Mouse (Mus musculus) CH12.LX (cell line): ENCODE measurements around the gene Cabp1. TPM values are rescaled to one million over a fixed set of nuclear protein-coding genes. Genes with fewer than 3 reads are reported as not detected.

Experiments used
- DNase-seq: peaks from one replicate; pipeline ENCODE4 v3.0.0-alpha.2; 2013; ENCODE audit errors: extremely low read depth
- H3K27ac ChIP-seq: 2 replicates; pipeline ENCODE4 v1.5.1; 2012; ENCODE audit warnings: low read depth, mild to moderate bottlenecking, control low read depth, moderate library complexity; ENCODE audit not compliant: insufficient read depth
- H3K27me3 ChIP-seq: replicated peaks from 2 replicates; pipeline ENCODE3; 2012; ENCODE audit warnings: inconsistent platforms
- H3K36me3 ChIP-seq, 2 experiments: replicated peaks in 1 of 2; 2 replicates each; pipeline versions ENCODE3 to v1.6.1; 2012; ENCODE audit warnings: inconsistent platforms in 1 of 2, low read length in 1 of 2, mild to moderate bottlenecking in 1 of 2, mixed read lengths in 1 of 2, moderate library complexity in 1 of 2; ENCODE audit not compliant: control insufficient read depth in 1 of 2, insufficient read depth in 1 of 2
- H3K4me1 ChIP-seq, 2 experiments: 2 replicates each; pipeline ENCODE4 v1.6.1; 2012; ENCODE audit warnings: inconsistent platforms in 1 of 2, moderate library complexity in 1 of 2; ENCODE audit not compliant: insufficient read depth in 2 of 2, control insufficient read depth in 1 of 2
- H3K4me2 ChIP-seq: 2 replicates; pipeline ENCODE4 v1.6.1; 2012; ENCODE audit warnings: low read depth, mild to moderate bottlenecking, control low read depth; ENCODE audit not compliant: poor library complexity, insufficient read depth, severe bottlenecking
- H3K4me3 ChIP-seq, 3 experiments: fragments of 150-350 bp in 1 of 3; sonication (generic) in 1 of 3; replicated peaks in 1 of 3; 2 replicates each; pipeline versions ENCODE3 to v1.5.1; 2011 to 2012; ENCODE audit warnings: low read depth in 2 of 3, low read length in 2 of 3, mild to moderate bottlenecking in 2 of 3, moderate library complexity in 2 of 3, control low read depth in 1 of 3, improper control_type of control experiment in 1 of 3, inconsistent platforms in 1 of 3, mixed read lengths in 1 of 3; ENCODE audit not compliant: poor library complexity in 1 of 3
- H3K79me2 ChIP-seq: replicated peaks from 2 replicates; pipeline ENCODE4 v1.6.1; 2012; ENCODE audit warnings: mild to moderate bottlenecking, moderate library complexity; ENCODE audit not compliant: control insufficient read depth, poor library complexity, insufficient read depth, severe bottlenecking; ENCODE audit errors: extremely low read depth
- H3K9ac ChIP-seq: 2 replicates; pipeline ENCODE4 v1.6.1; 2012; ENCODE audit warnings: low read depth, mild to moderate bottlenecking, control low read depth, moderate library complexity; ENCODE audit not compliant: insufficient read depth
- H3K9me3 ChIP-seq: replicated peaks from 2 replicates; pipeline ENCODE3; 2012; ENCODE audit warnings: low read length, inconsistent platforms, mixed read lengths
- CHD1 ChIP-seq: IDR thresholded peaks from 2 replicates; pipeline ENCODE4 v1.6.1; 2012; ENCODE audit warnings: low read depth, low read length, improper control_type of control experiment, inconsistent platforms
- CTCF ChIP-seq, 2 experiments: IDR thresholded peaks in 1 of 2; conservative IDR thresholded peaks in 1 of 2; 2 replicates each; pipeline ENCODE4 v1.5.1; 2011 to 2012; ENCODE audit warnings: low read depth in 2 of 2, low read length in 2 of 2, improper control_type of control experiment in 1 of 2, inconsistent platforms in 1 of 2, mild to moderate bottlenecking in 1 of 2, moderate library complexity in 1 of 2
- E2F4 ChIP-seq: IDR thresholded peaks from 2 replicates; pipeline ENCODE4 v1.6.1; 2011; ENCODE audit warnings: low read depth, low read length, improper control_type of control experiment; ENCODE audit not compliant: insufficient replicate concordance
- ELF1 ChIP-seq: IDR thresholded peaks from 2 replicates; pipeline ENCODE4 v1.6.1; 2014; ENCODE audit warnings: low read depth, mild to moderate bottlenecking, inconsistent platforms, low read length, improper control_type of control experiment
- HCFC1 ChIP-seq: IDR thresholded peaks from 2 replicates; pipeline ENCODE4 v1.6.1; 2012; ENCODE audit warnings: low read depth, mild to moderate bottlenecking, inconsistent platforms, low read length, improper control_type of control experiment
- IRF4 ChIP-seq: IDR thresholded peaks from 2 replicates; pipeline ENCODE4 v1.6.1; 2014; ENCODE audit warnings: low read depth, mild to moderate bottlenecking, inconsistent platforms, low read length, improper control_type of control experiment
- JUN ChIP-seq: IDR thresholded peaks from 2 replicates; pipeline ENCODE4 v1.6.1; 2011; ENCODE audit warnings: low read depth, mild to moderate bottlenecking, low read length, improper control_type of control experiment, moderate library complexity; ENCODE audit not compliant: insufficient read depth
- JUND ChIP-seq: conservative IDR thresholded peaks from 2 replicates; pipeline ENCODE4 v1.6.1; 2011; ENCODE audit warnings: low read depth, low read length, improper control_type of control experiment
- KAT2A ChIP-seq: IDR thresholded peaks from 2 replicates; pipeline ENCODE4 v1.6.1; 2012; ENCODE audit warnings: low read length, improper control_type of control experiment, inconsistent platforms; ENCODE audit not compliant: insufficient replicate concordance
- MAFK ChIP-seq: IDR thresholded peaks from 2 replicates; pipeline ENCODE4 v1.6.1; 2011; ENCODE audit warnings: low read length, improper control_type of control experiment; ENCODE audit not compliant: insufficient replicate concordance
- MAX ChIP-seq: IDR thresholded peaks from 2 replicates; pipeline ENCODE4 v1.6.1; 2011; ENCODE audit warnings: low read length, improper control_type of control experiment
- MAZ ChIP-seq: IDR thresholded peaks from 2 replicates; pipeline ENCODE4 v1.6.1; 2012; ENCODE audit warnings: low read depth, mild to moderate bottlenecking, inconsistent platforms, low read length, improper control_type of control experiment, moderate library complexity
- NRF1 ChIP-seq: IDR thresholded peaks from 2 replicates; pipeline ENCODE4 v1.6.1; 2014; ENCODE audit warnings: low read depth, mild to moderate bottlenecking, inconsistent platforms, low read length, improper control_type of control experiment, moderate library complexity
- SIN3A ChIP-seq: IDR thresholded peaks from 2 replicates; pipeline ENCODE4 v1.6.1; 2012; ENCODE audit warnings: low read length, improper control_type of control experiment, inconsistent platforms
- TBP ChIP-seq: conservative IDR thresholded peaks from 2 replicates; pipeline ENCODE4 v1.6.1; 2011; ENCODE audit warnings: low read depth, low read length, improper control_type of control experiment
- TCF12 ChIP-seq: IDR thresholded peaks from 2 replicates; pipeline ENCODE4 v1.6.1; 2014; ENCODE audit warnings: low read depth, mild to moderate bottlenecking, inconsistent platforms, low read length, improper control_type of control experiment
- ZC3H11A ChIP-seq: IDR thresholded peaks from 2 replicates; pipeline ENCODE4 v1.6.1; 2012; ENCODE audit warnings: low read depth, mild to moderate bottlenecking, inconsistent platforms, low read length, improper control_type of control experiment
- ZKSCAN1 ChIP-seq: IDR thresholded peaks from 2 replicates; pipeline ENCODE4 v1.6.1; 2012; ENCODE audit warnings: low read depth, inconsistent platforms, low read length, improper control_type of control experiment, borderline replicate concordance
- ZMIZ1 ChIP-seq: IDR thresholded peaks from 2 replicates; pipeline ENCODE4 v1.6.1; 2012; ENCODE audit warnings: low read depth, mild to moderate bottlenecking, inconsistent platforms, low read length, improper control_type of control experiment
- ZNF384 ChIP-seq: IDR thresholded peaks from 2 replicates; pipeline ENCODE4 v1.6.1; 2012; ENCODE audit warnings: low read depth, low read length, improper control_type of control experiment, inconsistent platforms
- dilution Hi-C: fragments of 300-500 bp; cut with MboI; formaldehyde crosslinking; loops from 2 replicates; pipeline ENCODE4 v1.14.3; 2020; ENCODE audit warnings: low sequenced_read_pairs; ENCODE audit not compliant: extremely low pct_unique_long_range_greater_than_20kb, extremely low pct_ligation_motif_present
- in situ Hi-C: fragments of 300-500 bp; cut with MboI; formaldehyde crosslinking; loops from 3 replicates; pipeline ENCODE4 v1.14.3; 2019; ENCODE audit warnings: low sequenced_read_pairs, low pct_ligation_motif_present, low pct_unique_long_range_greater_than_20kb, mixed read lengths
- polyA plus RNA-seq: library from polyadenylated mRNA; unstranded; fragments of >175 nt; gene quantifications from 2 replicates; pipeline ENCODE4 v1.2.1, GENCODE M21; 2012; ENCODE audit warnings: low read depth; ENCODE audit not compliant: insufficient read length
- total RNA-seq, 2 experiments: library from RNA; depleted of rRNA; stranded (reverse); fragments of 300-350 nt in 1 of 2; fragments of >200 nt in 1 of 2; gene quantifications; 2 replicates each; pipeline ENCODE4 v1.2.3; 2012 to 2014

Cabp1 gene
- total and polyA plus RNA-seq, 3 experiments: 0.59 to 1.8 (median 1.7) TPM

DNA sequence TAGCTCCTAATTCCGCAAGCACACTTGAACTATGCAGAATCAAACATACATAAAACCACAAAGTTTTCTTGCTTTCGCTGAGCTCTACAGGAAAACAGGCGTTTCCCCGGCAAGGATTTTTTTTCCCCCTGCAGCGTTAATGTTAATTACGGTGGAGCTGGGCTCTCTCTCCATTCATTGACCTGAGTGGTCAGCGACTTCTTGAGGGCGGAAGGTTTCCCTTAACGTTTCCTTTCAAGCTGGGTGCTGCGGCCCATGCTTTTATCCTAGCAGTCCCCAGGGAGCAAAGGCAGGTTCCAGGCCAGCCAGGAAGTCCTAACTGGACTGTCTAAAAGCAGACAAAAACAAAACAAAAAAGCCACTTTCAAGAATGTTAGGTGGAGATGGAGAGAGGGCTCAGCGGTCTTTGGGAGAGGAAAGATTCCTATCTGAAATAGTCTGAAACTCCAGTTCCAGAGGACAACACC lies 44.6 kb upstream of the Cabp1 start:
- dilution Hi-C loops: no loop called here
- H3K36me3 ChIP-seq: peaks cover 40 to 45% of the 10 kb centered on the region in 2 experiments
- no peak overlapping the region for H3K27ac ChIP-seq
- no peaks in the 10 kb centered on the region for H3K9me3 ChIP-seq
- peak overlapping the region; percentile 54 to 95 (median 90) for H3K4me3 ChIP-seq
- H3K4me1 ChIP-seq: peaks cover 0 to 9% of the 10 kb centered on the region in 2 experiments; a peak in 2 of 4 replicates
- peak overlapping the region; percentile 72 for H3K4me2 ChIP-seq
- H3K79me2 ChIP-seq: peaks cover 19% of the 10 kb centered on the region
- in situ Hi-C loops: loop anchor here (5.0 kb wide), 2 partner anchors 111 to 261 kb away; no protein-coding TSS in a partner anchor
- H3K9ac ChIP-seq: peak overlapping the region; percentile 42
- TF ChIP-seq ZC3H11A (no peak), ZKSCAN1 (no peak), JUN (no peak), SIN3A (no peak), CHD1 (no peak), JUND (no peak), HCFC1 (no peak), ZMIZ1 (no peak), MAZ (no peak), E2F4 (no peak), TCF12 (no peak), CTCF (conservative IDR thresholded peaks at IDR 0.05 in 1 of 2, IDR thresholded peaks at IDR 0.05 in 1 of 2; ENCODE audit: low read depth in 2 of 2, low read length in 2 of 2) (no peak), KAT2A (no peak), MAFK (no peak), NRF1 (no peak), TBP (no peak), MAX (no peak), ELF1 (no peak), IRF4 (no peak), ZNF384 (no peak)
- TF ChIP-seq, all 38 proteins: peak for 0
- no peaks in the 10 kb centered on the region for H3K27me3 ChIP-seq
- DNase-seq: peak; percentile 14
